Mouse (Mus musculus): ENCODE results near the gene Fis1.
"Not testable (repeated sequence)": the region's sequence is repeated elsewhere in the genome, so short reads cannot be mapped to it uniquely, and the experiment has no call there.

The Fis1 gene

GRCm38 (mm10) chr5:136953015-136953414 lies at the start of gene Fis1:
Fis1 (plus strand) TSS chr5:136953275.
- CTCF ChIA-PET = interaction anchor here (1.3 kb wide), 1 partner anchor 26 kb away, joined by 5 read pairs; no protein-coding TSS in a partner anchor

- CTCF ChIA-PET = no interaction called here
Measured at GRCm38 (mm10) chr5:136904621-136905020, 48.5 kb upstream of the Fis1 start.

- CTCF ChIA-PET = no interaction called here
Measured at GRCm38 (mm10) chr5:136905630-136906029, 47.4 kb upstream of the Fis1 start.

- CTCF ChIA-PET = interaction anchor here (0.6 kb wide), 1 partner anchor 18 kb away, joined by 5 read pairs; no protein-coding TSS in a partner anchor
Measured at GRCm38 (mm10) chr5:136907587-136907986, 45.5 kb upstream of the Fis1 start.

- CTCF ChIA-PET = no interaction called here
Measured at GRCm38 (mm10) chr5:136907991-136908857, 44.9 kb upstream of the Fis1 start, which contains the start of gene Ift22. Ift22 (plus strand) TSS chr5:136908150.

GRCm38 (mm10) chr5:136914183-136914582 lies 38.9 kb upstream of the Fis1 start:
- CTCF ChIA-PET = no interaction called here

- CTCF ChIA-PET = no interaction called here
Measured at GRCm38 (mm10) chr5:136917613-136918242, 35.3 kb upstream of the Fis1 start.

GRCm38 (mm10) chr5:136918655-136919472 lies 34.2 kb upstream of the Fis1 start:
- CTCF ChIA-PET = no interaction called here

- CTCF ChIA-PET = no interaction called here
Measured at GRCm38 (mm10) chr5:136919546-136920301, 33.4 kb upstream of the Fis1 start.

GRCm38 (mm10) chr5:136922830-136923229 lies 30.2 kb upstream of the Fis1 start:
- CTCF ChIA-PET = interaction anchor here (0.7 kb wide), 1 partner anchor 201 kb away, joined by 3 read pairs; no protein-coding TSS in a partner anchor

- CTCF ChIA-PET = interaction anchor here (0.7 kb wide), 1 partner anchor 200 kb away, joined by 3 read pairs; no protein-coding TSS in a partner anchor
Measured at GRCm38 (mm10) chr5:136923751-136924478, 29.2 kb upstream of the Fis1 start.

GRCm38 (mm10) chr5:136929073-136929472 lies 24.0 kb upstream of the Fis1 start:
- CTCF ChIA-PET = interaction anchor here (0.6 to 0.8 kb wide), 3 partner anchors 33 to 667 kb away, joined by 3 to 5 read pairs (median 4); no protein-coding TSS in a partner anchor

GRCm38 (mm10) chr5:136931896-136932295 lies 21.2 kb upstream of the Fis1 start:
- CTCF ChIA-PET = no interaction called here

- CTCF ChIA-PET = no interaction called here
Measured at GRCm38 (mm10) chr5:136932956-136933355, 20.1 kb upstream of the Fis1 start.

GRCm38 (mm10) chr5:136933930-136934329 lies 19.1 kb upstream of the Fis1 start:
- CTCF ChIA-PET = no interaction called here

- CTCF ChIA-PET = interaction anchor here (0.7 to 1.3 kb wide), 2 partner anchors 8 to 353 kb away, joined by 3 to 4 read pairs; no protein-coding TSS in a partner anchor
Measured at GRCm38 (mm10) chr5:136935905-136936695, 17.0 kb upstream of the Fis1 start.

GRCm38 (mm10) chr5:136936750-136937149 lies 16.3 kb upstream of the Fis1 start:
- CTCF ChIA-PET = no interaction called here

- CTCF ChIA-PET = no interaction called here
Measured at GRCm38 (mm10) chr5:136937621-136938020, 15.5 kb upstream of the Fis1 start.

- CTCF ChIA-PET = no interaction called here
Measured at GRCm38 (mm10) chr5:136939284-136939683, 13.8 kb upstream of the Fis1 start.

GRCm38 (mm10) chr5:136940029-136940428 lies 13.0 kb upstream of the Fis1 start:
- CTCF ChIA-PET = not testable (repeated sequence)
